Mouse (Mus musculus) right cerebral cortex, postnatal 10 days (tissue): Measurements from ENCODE around the gene Pknox1.
"Not testable (repeated sequence)": the region's sequence is repeated elsewhere in the genome, so short reads cannot be mapped to it uniquely, and the experiment has no call there.

Experiments
- DNase-seq, 2 experiments: peaks; one replicate each; pipeline ENCODE4 v3.0.0; 2021; ENCODE audit warnings: low spot score in 2 of 2

The Pknox1 gene

GRCm38 (mm10) chr17:31595077-31595476 is 30.5 kb downstream of the Pknox1 start:
- DNase-seq, result peak; percentile 54 to 66

- no peak for DNase-seq
Observed at GRCm38 (mm10) chr17:31597957-31598356, 33.4 kb downstream of the Pknox1 start.

- DNase-seq, result no peak
Observed at GRCm38 (mm10) chr17:31598593-31598992, 34.1 kb downstream of the Pknox1 start.

GRCm38 (mm10) chr17:31606424-31606823 is 41.9 kb downstream of the Pknox1 start:
- DNase-seq, result no peak

GRCm38 (mm10) chr17:31607256-31607951 is 42.9 kb downstream of the Pknox1 start:
- DNase-seq, result no peak

GRCm38 (mm10) chr17:31609173-31609572 is 44.6 kb downstream of the Pknox1 start:
- DNase-seq, result not testable (repeated sequence)

- no peak for DNase-seq
Observed at GRCm38 (mm10) chr17:31609895-31610294, 45.4 kb downstream of the Pknox1 start.

- DNase-seq, result no peak
Observed at GRCm38 (mm10) chr17:31613086-31613755, 48.7 kb downstream of the Pknox1 start.

GRCm38 (mm10) chr17:31623101-31623500 is 58.6 kb downstream of the Pknox1 start:
- DNase-seq, result no peak

GRCm38 (mm10) chr17:31627961-31628360 is 63.4 kb downstream of the Pknox1 start:
- no peak for DNase-seq

- DNase-seq, result peak; percentile 40 to 41
Observed at GRCm38 (mm10) chr17:31631081-31631800, 66.7 kb downstream of the Pknox1 start.

GRCm38 (mm10) chr17:31633007-31633406 is 68.5 kb downstream of the Pknox1 start:
- DNase-seq, result no peak

- no peak for DNase-seq
Observed at GRCm38 (mm10) chr17:31634896-31635295, 70.4 kb downstream of the Pknox1 start.

GRCm38 (mm10) chr17:31635781-31636180 is 71.2 kb downstream of the Pknox1 start:
- no peak for DNase-seq

- DNase-seq, result no peak
Observed at GRCm38 (mm10) chr17:31636277-31636941, 71.9 kb downstream of the Pknox1 start.

- peak; percentile 85 to 88 for DNase-seq
Observed at GRCm38 (mm10) chr17:31636942-31637811, 72.6 kb downstream of the Pknox1 start, which contains the start of gene Cbs. TSS of gene Cbs (minus strand) at chr17:31637238.

- peak; percentile 89 to 92 for DNase-seq
Observed at GRCm38 (mm10) chr17:31637866-31638570, 73.5 kb downstream of the Pknox1 start.

- DNase-seq, result peak; percentile 64 to 78
Observed at GRCm38 (mm10) chr17:31639651-31640050, 75.1 kb downstream of the Pknox1 start.

- DNase-seq, result no peak
Observed at GRCm38 (mm10) chr17:31642331-31642730, 77.8 kb downstream of the Pknox1 start.

- no peak for DNase-seq
Observed at GRCm38 (mm10) chr17:31642913-31643312, 78.4 kb downstream of the Pknox1 start.
